Mouse (Mus musculus) cerebellum, adult (tissue): Measurements from ENCODE around the gene Alkbh7.

Source experiments
- ATAC-seq: cut with Nextera tagmentation; 2 replicates; pipeline ENCODE4 v1.9.2; 2017; ENCODE audit warnings: mild to moderate bottlenecking, moderate library complexity, mixed read lengths; ENCODE audit not compliant: insufficient number of reproducible peaks, low FRiP score, low TSS enrichment

Gene Alkbh7

GRCm38 (mm10) chr17:56986105-56986805 is 10.9 kb upstream of the Alkbh7 start:
- ATAC-seq: no peak

- ATAC-seq: no peak
Measured at GRCm38 (mm10) chr17:56988441-56988840, 8.7 kb upstream of the Alkbh7 start.

- ATAC-seq: no peak
Measured at GRCm38 (mm10) chr17:56988921-56989430, 8.2 kb upstream of the Alkbh7 start.

- ATAC-seq: peak; percentile 83
Measured at GRCm38 (mm10) chr17:56989467-56990114, 7.5 kb upstream of the Alkbh7 start.

- ATAC-seq: peak; percentile 97
Measured at GRCm38 (mm10) chr17:56990115-56990746, 6.9 kb upstream of the Alkbh7 start, which contains the start of gene Clpp. TSS of gene Clpp (plus strand) at chr17:56990305.

- no peak for ATAC-seq
Measured at GRCm38 (mm10) chr17:56990966-56991365, 6.2 kb upstream of the Alkbh7 start.

- ATAC-seq: no peak
Measured at GRCm38 (mm10) chr17:56995046-56995445, 2.1 kb upstream of the Alkbh7 start.

- no peak for ATAC-seq
Measured at GRCm38 (mm10) chr17:56996506-56996905, 633 bp upstream of the Alkbh7 start.

GRCm38 (mm10) chr17:56999414-56999813 is 2.3 kb downstream of the Alkbh7 start:
- ATAC-seq: no peak

- no peak for ATAC-seq
Measured at GRCm38 (mm10) chr17:56999968-57000609, 3.0 kb downstream of the Alkbh7 start, which contains the start of gene Pspn. TSS of gene Pspn (minus strand) at chr17:57000018.

GRCm38 (mm10) chr17:57001228-57001627 is 4.1 kb downstream of the Alkbh7 start:
- ATAC-seq: no peak

- ATAC-seq: no peak
Measured at GRCm38 (mm10) chr17:57003994-57004393, 6.9 kb downstream of the Alkbh7 start.

GRCm38 (mm10) chr17:57007137-57007905 is 10.2 kb downstream of the Alkbh7 start:
- ATAC-seq: no peak

GRCm38 (mm10) chr17:57010911-57011235 is 13.7 kb downstream of the Alkbh7 start:
- ATAC-seq: peak; percentile 19; the same call in 1 of the 2 replicates

GRCm38 (mm10) chr17:57011236-57012141 is 14.3 kb downstream of the Alkbh7 start, which contains the start of the genes Gtf2f1 and Gm17949:
TSS of gene Gtf2f1 (minus strand) at chr17:57011288.
TSS of gene Gm17949 (plus strand) at chr17:57011469.
- peak; percentile 94 for ATAC-seq

- ATAC-seq: no peak
Measured at GRCm38 (mm10) chr17:57012245-57012795, 15.2 kb downstream of the Alkbh7 start.

GRCm38 (mm10) chr17:57019693-57020092 is 22.6 kb downstream of the Alkbh7 start:
- no peak for ATAC-seq

GRCm38 (mm10) chr17:57020960-57021359 is 23.8 kb downstream of the Alkbh7 start:
- no peak for ATAC-seq

- no peak for ATAC-seq
Measured at GRCm38 (mm10) chr17:57027471-57027870, 30.3 kb downstream of the Alkbh7 start.
